In the genomic region with DNA sequence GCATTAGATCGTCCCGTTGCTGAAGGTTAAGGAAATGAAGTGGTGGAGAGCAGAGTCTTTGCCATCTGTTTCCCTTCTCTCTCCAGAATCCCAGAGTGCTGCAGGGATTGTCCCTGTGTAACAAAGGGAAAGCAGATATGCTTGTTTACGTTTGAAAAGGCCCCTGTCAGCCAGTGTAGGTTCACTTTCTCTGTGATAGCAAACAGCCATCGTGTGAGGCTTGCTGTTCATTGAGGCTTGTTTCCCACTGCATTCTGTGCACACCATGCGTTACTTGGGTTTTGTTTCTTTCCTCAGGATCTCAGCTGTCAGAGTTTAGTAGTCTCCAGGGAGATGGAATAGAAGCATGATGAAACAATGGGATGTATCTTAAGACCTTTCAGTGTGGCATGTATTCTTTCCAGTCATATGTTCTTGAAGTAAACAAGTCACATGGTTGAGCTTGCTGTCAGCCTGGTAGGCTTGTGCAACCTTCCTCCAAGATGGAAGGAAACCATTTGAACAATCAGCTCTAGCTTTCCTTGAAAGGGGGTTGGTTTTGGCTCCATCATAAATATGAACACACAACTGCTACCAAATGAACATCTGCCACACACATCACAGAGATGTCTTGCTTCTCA, we compare ENCODE assay signal across 13 mouse cellular contexts.
DNase-seq lines count a peak whose midpoint lies in the region; ATAC-seq lines count a peak whose summit lies in the region.
"Had no signal": no experiment of that assay in that cellular context is flagged by ENCODE, and none has a peak within 500 bp of the region (broad histone marks: within the 10 kb centered on the region; RNA-seq: fewer than 3 reads in every experiment).

No protein-coding gene starts in this region.

- no peaks in the 10 kb centered on the region for H3K27me3 ChIP-seq in limb, embryonic 13.5 days
- H3K27me3 ChIP-seq in limb, embryonic 10.5 days (ENCODE audit: low read depth, poor library complexity, severe bottlenecking): no peaks in the 10 kb centered on the region
- H3K27me3 ChIP-seq in forebrain, embryonic 12.5 days: no peaks in the 10 kb centered on the region
- H3K27me3 ChIP-seq in midbrain, embryonic 11.5 days (ENCODE audit: control insufficient read depth, insufficient read depth, low read length): no peaks in the 10 kb centered on the region
- H3K27me3 ChIP-seq: heart, embryonic 15.5 days; limb, embryonic 15.5 days had no signal

- no peaks in the 10 kb centered on the region for H3K9me3 ChIP-seq in limb, embryonic 13.5 days
- no peaks in the 10 kb centered on the region for H3K9me3 ChIP-seq in limb, embryonic 10.5 days (replicated peaks)
- H3K9me3 ChIP-seq in forebrain, embryonic 12.5 days: no peaks in the 10 kb centered on the region
- no peaks in the 10 kb centered on the region for H3K9me3 ChIP-seq in midbrain, embryonic 11.5 days (ENCODE audit: control insufficient read depth, low read length)
- H3K9me3 ChIP-seq: heart, embryonic 15.5 days; limb, embryonic 15.5 days had no signal

- H3K4me3 ChIP-seq in limb, embryonic 13.5 days: no peak overlapping the region
- H3K4me3 ChIP-seq in limb, embryonic 10.5 days: no peak overlapping the region
- no peak overlapping the region for H3K4me3 ChIP-seq in forebrain, embryonic 12.5 days (replicated peaks)
- no peak overlapping the region for H3K4me3 ChIP-seq in midbrain, embryonic 11.5 days (ENCODE audit: low read depth, low read length)
- H3K4me3 ChIP-seq: heart, embryonic 15.5 days; limb, embryonic 15.5 days; myocyte had no signal

- ATAC-seq in limb, embryonic 13.5 days (ENCODE audit: low FRiP score, low read depth): 0 out of 2 replicates have a peak, but pooled peaks have one; percentile 40
- peak; percentile 25; the same call in 1 of the 2 replicates for ATAC-seq in forebrain, embryonic 12.5 days (ENCODE audit: low FRiP score)
- peak; percentile 79 for ATAC-seq in midbrain, embryonic 11.5 days (ENCODE audit: low FRiP score)

- H3K4me1 ChIP-seq in limb, embryonic 13.5 days: no peaks in the 10 kb centered on the region
- no peaks in the 10 kb centered on the region for H3K4me1 ChIP-seq in limb, embryonic 10.5 days
- H3K4me1 ChIP-seq in forebrain, embryonic 12.5 days: peaks cover 42% of the 10 kb centered on the region
- peaks cover 34% of the 10 kb centered on the region for H3K4me1 ChIP-seq in midbrain, embryonic 11.5 days (ENCODE audit: control insufficient read depth, insufficient read depth, low read length)
- H3K4me1 ChIP-seq: limb, embryonic 15.5 days had no signal

- H3K27ac ChIP-seq in limb, embryonic 13.5 days: no peak overlapping the region
- H3K27ac ChIP-seq in limb, embryonic 10.5 days: no peak overlapping the region
- peak overlapping the region; percentile 43 for H3K27ac ChIP-seq in forebrain, embryonic 12.5 days
- H3K27ac ChIP-seq in midbrain, embryonic 11.5 days (ENCODE audit: low read depth, low read length): peak overlapping the region; percentile 31
- H3K27ac ChIP-seq: heart, embryonic 15.5 days; limb, embryonic 15.5 days had no signal

- WGBS in limb, embryonic 13.5 days: 33% methylated on average over 5 of the region's 5 CpGs
- 53% methylated on average over 5 of the region's 5 CpGs for WGBS in limb, embryonic 10.5 days
- 12% methylated on average over 5 of the region's 5 CpGs for WGBS in forebrain, embryonic 12.5 days
- under 1% methylated on average over 5 of the region's 5 CpGs for WGBS in midbrain, embryonic 11.5 days

- H3K36me3 ChIP-seq in limb, embryonic 13.5 days: no peaks in the 10 kb centered on the region
- no peaks in the 10 kb centered on the region for H3K36me3 ChIP-seq in limb, embryonic 10.5 days
- no peaks in the 10 kb centered on the region for H3K36me3 ChIP-seq in forebrain, embryonic 12.5 days (replicated peaks)
- no peaks in the 10 kb centered on the region for H3K36me3 ChIP-seq in midbrain, embryonic 11.5 days (ENCODE audit: control insufficient read depth, insufficient read depth, low read length)
- H3K36me3 ChIP-seq: heart, embryonic 15.5 days; limb, embryonic 15.5 days had no signal

- no peak overlapping the region for H3K4me2 ChIP-seq in limb, embryonic 13.5 days (replicated peaks)
- no peak overlapping the region for H3K4me2 ChIP-seq in forebrain, embryonic 12.5 days
- 0 out of 2 replicates have a peak overlapping the region, but pooled peaks have one; percentile 6 for H3K4me2 ChIP-seq in midbrain, embryonic 11.5 days
- H3K4me2 ChIP-seq: heart, embryonic 15.5 days; limb, embryonic 15.5 days had no signal

- H3K9ac ChIP-seq in limb, embryonic 13.5 days: no peak overlapping the region
- no peak overlapping the region for H3K9ac ChIP-seq in forebrain, embryonic 12.5 days
- H3K9ac ChIP-seq in midbrain, embryonic 11.5 days (ENCODE audit: low read length): no peak overlapping the region
- H3K9ac ChIP-seq: heart, embryonic 15.5 days; limb, embryonic 15.5 days had no signal

- DNase-seq in limb, embryonic 10.5 days (ENCODE audit: low spot score): no peak
- peak; percentile 17 for DNase-seq in brain, adult 2 months (ENCODE audit: low read depth, low spot score)
- peak; percentile 92 for DNase-seq in midbrain, embryonic 11.5 days (ENCODE audit: low spot score, missing footprints)
- DNase-seq in urinary bladder, adult 2 months (ENCODE audit: low spot score): no peak
- no peak for DNase-seq in layer of hippocampus, adult 18-20 months (ENCODE audit: low spot score in 2 of 2)
- DNase-seq in kidney, postnatal 14 days: no peak
- DNase-seq: cerebellum, adult 8-10 months; thymus, postnatal 36 days had no signal

Comparison
In these comparisons a context has a peak if more than half of its experiments do, and no peak if none do; other contexts are left out.
1. ATAC-seq: peak in every context shown above with its lines; median percentile 79 in midbrain, embryonic 11.5 days; 40 in limb, embryonic 13.5 days; 25 in forebrain, embryonic 12.5 days.
2. H3K27ac ChIP-seq: peak in forebrain, embryonic 12.5 days (single experiment) and midbrain, embryonic 11.5 days (single experiment); none in limb, embryonic 13.5 days (single experiment) and limb, embryonic 10.5 days (single experiment).
3. DNase-seq: peak in brain, adult 2 months (single experiment) and midbrain, embryonic 11.5 days (single experiment); none in limb, embryonic 10.5 days (single experiment), urinary bladder, adult 2 months (single experiment), layer of hippocampus, adult 18-20 months (0 of 2) and kidney, postnatal 14 days (single experiment).